14 mouse cellular contexts compared by ENCODE assay signal in genomic region chr10:29635828-29636227, GRCm38 (mm10).
DNase-seq lines count a peak whose midpoint lies in the region; ATAC-seq and TF ChIP-seq lines count a peak whose summit lies in the region.
"Had no signal": no experiment of that assay in that cellular context is flagged by ENCODE, and none has a peak within 500 bp of the region (broad histone marks: within the 10 kb centered on the region; RNA-seq: fewer than 3 reads in every experiment).

No protein-coding gene starts in this region.

- H3K4me2 ChIP-seq in embryonic facial prominence, embryonic 11.5 days (ENCODE audit: low read depth, low read length), result no peak overlapping the region
- no peak overlapping the region for H3K4me2 ChIP-seq in stomach, postnatal 0 days (replicated peaks; ENCODE audit: low read depth)
- H3K4me2 ChIP-seq: hindbrain, embryonic 15.5 days; lung, embryonic 15.5 days; midbrain, embryonic 12.5 days had no signal

- ATAC-seq in embryonic facial prominence, embryonic 11.5 days (replicated peaks; ENCODE audit: insufficient number of reproducible peaks, low FRiP score, low TSS enrichment, low read depth), result no peak; the same call in 1 of the 2 replicates
- ATAC-seq in stomach, postnatal 0 days (ENCODE audit: low FRiP score, low TSS enrichment), result no peak
- ATAC-seq: CD4-positive, CD25-positive, alpha-beta regulatory T cell, adult 4 months had no signal

- DNase-seq in kidney, postnatal 10 days, result peak; percentile 4
- no peak for DNase-seq in kidney, postnatal 14 days
- DNase-seq in NIH3T3 (ENCODE audit: low read depth), result peak; percentile 5
- peak; percentile 6 for DNase-seq in cerebellum, adult 11-12 months
- peak; percentile 70 for DNase-seq in embryonic facial prominence, embryonic 11.5 days (ENCODE audit: low spot score)
- DNase-seq in stomach, postnatal 0 days (ENCODE audit: low spot score), result no peak
- no peak for DNase-seq in testis, postnatal 10 days (ENCODE audit: low spot score)
- no peak for DNase-seq in layer of hippocampus, adult 11-12 months (ENCODE audit: low spot score)
- DNase-seq: adrenal gland, postnatal 36 days had no signal

- no peak overlapping the region for H3K27ac ChIP-seq in embryonic facial prominence, embryonic 11.5 days (replicated peaks; ENCODE audit: low read depth, low read length)
- H3K27ac ChIP-seq in stomach, postnatal 0 days (replicated peaks), result no peak overlapping the region
- H3K27ac ChIP-seq: hindbrain, embryonic 15.5 days; kidney, postnatal 0 days; lung, embryonic 15.5 days; midbrain, embryonic 12.5 days had no signal

- no peaks in the 10 kb centered on the region for H3K36me3 ChIP-seq in embryonic facial prominence, embryonic 11.5 days (replicated peaks; ENCODE audit: control insufficient read depth, insufficient read depth, low read depth, low read length)
- H3K36me3 ChIP-seq in stomach, postnatal 0 days (ENCODE audit: control insufficient read depth, insufficient read depth, low read length), result no peaks in the 10 kb centered on the region
- H3K36me3 ChIP-seq: hindbrain, embryonic 15.5 days; lung, embryonic 15.5 days; midbrain, embryonic 12.5 days had no signal

- H3K4me3 ChIP-seq in embryonic facial prominence, embryonic 11.5 days (ENCODE audit: low read depth, low read length), result no peak overlapping the region
- H3K4me3 ChIP-seq in stomach, postnatal 0 days (ENCODE audit: low read depth, low read length), result no peak overlapping the region
- H3K4me3 ChIP-seq: hindbrain, embryonic 15.5 days; lung, embryonic 15.5 days; midbrain, embryonic 12.5 days had no signal

- no peak for TF ChIP-seq EP300 in stomach, postnatal 0 days (optimal IDR thresholded peaks at IDR 0.05)

- H3K9me3 ChIP-seq in embryonic facial prominence, embryonic 11.5 days (replicated peaks; ENCODE audit: control insufficient read depth, low read length), result no peaks in the 10 kb centered on the region
- no peaks in the 10 kb centered on the region for H3K9me3 ChIP-seq in stomach, postnatal 0 days (ENCODE audit: control insufficient read depth, low read length)
- H3K9me3 ChIP-seq: hindbrain, embryonic 15.5 days; lung, embryonic 15.5 days; midbrain, embryonic 12.5 days had no signal

- TF ChIP-seq CTCF in stomach, postnatal 0 days (IDR thresholded peaks at IDR 0.05; ENCODE audit: low read depth), result no peak

- no peaks in the 10 kb centered on the region for H3K4me1 ChIP-seq in embryonic facial prominence, embryonic 11.5 days (ENCODE audit: control insufficient read depth, insufficient read depth, low read length)
- no peaks in the 10 kb centered on the region for H3K4me1 ChIP-seq in stomach, postnatal 0 days (replicated peaks; ENCODE audit: control insufficient read depth, insufficient read depth)
- H3K4me1 ChIP-seq: hindbrain, embryonic 15.5 days; lung, embryonic 15.5 days; midbrain, embryonic 12.5 days had no signal

- H3K9ac ChIP-seq in embryonic facial prominence, embryonic 11.5 days (replicated peaks; ENCODE audit: low read length), result no peak overlapping the region
- H3K9ac ChIP-seq in stomach, postnatal 0 days (ENCODE audit: low read length), result no peak overlapping the region
- H3K9ac ChIP-seq: hindbrain, embryonic 15.5 days; lung, embryonic 15.5 days; midbrain, embryonic 12.5 days had no signal

- H3K27me3 ChIP-seq in embryonic facial prominence, embryonic 11.5 days (ENCODE audit: control insufficient read depth, insufficient read depth, low read length), result no peaks in the 10 kb centered on the region
- H3K27me3 ChIP-seq in stomach, postnatal 0 days (ENCODE audit: control insufficient read depth, insufficient read depth, low read length), result no peaks in the 10 kb centered on the region
- H3K27me3 ChIP-seq: hindbrain, embryonic 15.5 days; lung, embryonic 15.5 days; midbrain, embryonic 12.5 days had no signal

- 44% methylated on average over 5 of the region's 5 CpGs for WGBS in embryonic facial prominence, embryonic 11.5 days
- 27% methylated on average over 5 of the region's 5 CpGs for WGBS in stomach, postnatal 0 days

Comparison
In these comparisons a context has a peak if more than half of its experiments do, and no peak if none do; other contexts are left out.
1. DNase-seq: peak in kidney, postnatal 10 days (single experiment), NIH3T3 (single experiment), cerebellum, adult 11-12 months (single experiment) and embryonic facial prominence, embryonic 11.5 days (single experiment); none in kidney, postnatal 14 days (single experiment), stomach, postnatal 0 days (single experiment), testis, postnatal 10 days (single experiment) and layer of hippocampus, adult 11-12 months (single experiment).